Mouse (Mus musculus) G1E-ER4 (cell line): ENCODE measurements around the gene D6Wsu163e. TPM values are rescaled to one million over a fixed set of nuclear protein-coding genes. Genes with fewer than 3 reads are reported as not detected.

ENCODE experiments used
- GATA1 ChIP-seq: IDR thresholded peaks from one replicate; pipeline ENCODE4 v1.8.0; 2012; ENCODE audit warnings: low read length, inconsistent platforms
- polyA plus RNA-seq: library from polyadenylated mRNA; stranded (reverse); fragments of >175 nt; gene quantifications from 2 replicates; pipeline ENCODE4 v1.2.3, GENCODE M21; 2012

D6Wsu163e gene
- polyA plus RNA-seq, result 3.1 TPM in 2 replicates

DNA sequence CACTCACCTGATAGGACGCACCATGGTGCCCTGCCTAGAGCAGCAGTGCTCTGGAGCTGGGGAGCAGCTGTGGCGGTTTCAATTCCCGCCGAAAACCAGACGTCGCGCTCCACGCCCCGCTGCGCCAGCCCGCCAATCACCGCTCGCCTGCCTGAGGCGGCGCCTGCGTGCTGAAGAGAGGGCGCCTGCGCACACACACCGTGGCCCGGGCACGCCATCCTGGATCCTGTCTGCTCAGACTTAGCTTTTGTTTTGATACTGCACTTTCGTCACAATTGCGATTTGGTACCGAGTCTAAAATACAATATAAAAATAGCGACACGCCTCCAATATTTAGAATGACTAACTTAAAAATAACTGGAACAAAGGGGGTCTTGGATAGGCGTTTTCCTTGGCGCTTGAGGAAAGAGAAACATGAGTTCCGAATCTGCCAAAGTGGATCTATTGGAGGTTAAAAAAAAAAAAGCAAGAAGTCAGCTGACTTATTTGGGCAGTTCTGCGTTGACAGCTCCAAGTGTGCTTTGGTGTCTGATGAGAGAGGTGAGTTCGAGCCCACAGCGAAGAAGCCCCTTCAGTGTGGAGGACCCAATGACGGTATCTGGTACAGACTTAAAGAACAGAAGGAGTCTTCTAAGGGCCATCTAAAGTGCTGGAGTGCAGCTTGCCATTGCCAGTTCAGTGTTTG lies at the start of gene D6Wsu163e, which contains the start of gene Rad51ap1:
D6Wsu163e (plus strand) TSS at position 476 of the 685 bp plus-strand sequence.
Rad51ap1 (minus strand) TSS at position 101 of the 685 bp plus-strand sequence.
- TF ChIP-seq GATA1, result no peak

- no peak for TF ChIP-seq GATA1
Observed at GRCm38 (mm10) chr6:126907378-126907777, 32.4 kb upstream of the D6Wsu163e start.

GRCm38 (mm10) chr6:126907876-126908275 lies 31.9 kb upstream of the D6Wsu163e start:
- no peak for TF ChIP-seq GATA1

DNA sequence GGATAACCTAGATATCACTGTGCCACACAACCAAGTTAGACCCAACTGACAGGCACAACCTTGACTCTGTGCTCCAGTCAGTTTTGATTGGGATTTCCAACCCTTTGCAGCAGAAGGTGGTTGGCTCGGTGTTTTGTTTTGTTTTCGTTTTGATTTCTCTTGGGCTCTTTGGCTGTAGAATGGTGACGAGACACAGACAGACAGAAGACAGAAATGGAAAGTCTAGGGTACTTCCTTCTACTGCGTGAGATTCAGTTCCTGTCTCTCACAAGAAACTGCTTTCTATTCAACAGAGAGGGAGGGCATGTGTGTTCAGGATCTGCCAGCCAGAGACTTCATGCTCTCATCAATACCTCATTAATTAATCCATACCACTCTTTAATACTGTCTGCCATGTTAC lies 29.0 kb upstream of the D6Wsu163e start:
- TF ChIP-seq GATA1, result no peak

GRCm38 (mm10) chr6:126914928-126915327 lies 24.8 kb upstream of the D6Wsu163e start:
- no peak for TF ChIP-seq GATA1

- no peak for TF ChIP-seq GATA1
Observed at GRCm38 (mm10) chr6:126921111-126921881, 18.5 kb upstream of the D6Wsu163e start, which contains the start of gene Dyrk4. Gene Dyrk4 (minus strand): TSS chr6:126921839.

- TF ChIP-seq GATA1, result no peak
Observed at GRCm38 (mm10) chr6:126932896-126933295, 6.9 kb upstream of the D6Wsu163e start.

DNA sequence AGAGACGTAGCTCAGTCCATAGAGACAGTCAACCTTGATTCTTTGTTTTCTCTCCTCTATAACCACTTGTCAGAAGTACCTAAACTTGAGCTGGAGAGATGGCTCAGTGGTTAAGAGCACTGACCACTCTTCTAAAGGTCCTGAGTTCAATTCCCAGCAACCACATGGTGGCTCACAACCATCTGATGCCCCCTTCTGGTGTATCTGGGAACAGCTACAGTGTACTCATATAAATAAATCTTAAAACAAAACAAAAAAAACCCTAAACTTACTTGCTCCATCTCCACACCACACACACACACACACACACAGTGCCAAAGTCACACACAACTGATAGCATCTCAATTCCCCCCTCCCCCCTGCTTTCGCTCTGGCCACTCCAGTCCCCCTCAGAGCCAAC lies 1.7 kb upstream of the D6Wsu163e start:
- no peak for TF ChIP-seq GATA1

- no peak for TF ChIP-seq GATA1
Observed at GRCm38 (mm10) chr6:126938853-126939486, 792 bp upstream of the D6Wsu163e start.

GRCm38 (mm10) chr6:126940451-126940850 lies 689 bp downstream of the D6Wsu163e start:
- no peak for TF ChIP-seq GATA1

DNA sequence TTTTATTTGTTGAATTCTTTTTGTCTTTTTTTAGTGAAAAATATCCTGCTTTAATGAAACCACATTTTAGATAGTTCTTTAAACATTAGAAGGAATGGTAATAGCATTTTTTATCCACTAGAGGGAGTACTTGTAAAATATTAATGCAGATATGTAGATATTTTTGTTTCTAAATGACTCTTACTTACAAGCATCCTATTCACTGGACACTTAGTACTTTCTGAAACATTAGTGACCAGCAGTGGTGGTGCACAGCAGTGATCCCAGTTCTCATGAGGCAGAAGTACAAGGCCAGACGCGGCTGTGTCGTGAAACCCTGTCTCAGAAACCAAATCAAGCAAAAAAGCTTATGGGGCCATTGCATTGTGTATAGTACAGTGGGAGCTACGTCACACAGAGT lies 8.6 kb downstream of the D6Wsu163e start:
- TF ChIP-seq GATA1, result no peak

GRCm38 (mm10) chr6:126955734-126956133 lies 16.0 kb downstream of the D6Wsu163e start:
- TF ChIP-seq GATA1, result no peak

DNA sequence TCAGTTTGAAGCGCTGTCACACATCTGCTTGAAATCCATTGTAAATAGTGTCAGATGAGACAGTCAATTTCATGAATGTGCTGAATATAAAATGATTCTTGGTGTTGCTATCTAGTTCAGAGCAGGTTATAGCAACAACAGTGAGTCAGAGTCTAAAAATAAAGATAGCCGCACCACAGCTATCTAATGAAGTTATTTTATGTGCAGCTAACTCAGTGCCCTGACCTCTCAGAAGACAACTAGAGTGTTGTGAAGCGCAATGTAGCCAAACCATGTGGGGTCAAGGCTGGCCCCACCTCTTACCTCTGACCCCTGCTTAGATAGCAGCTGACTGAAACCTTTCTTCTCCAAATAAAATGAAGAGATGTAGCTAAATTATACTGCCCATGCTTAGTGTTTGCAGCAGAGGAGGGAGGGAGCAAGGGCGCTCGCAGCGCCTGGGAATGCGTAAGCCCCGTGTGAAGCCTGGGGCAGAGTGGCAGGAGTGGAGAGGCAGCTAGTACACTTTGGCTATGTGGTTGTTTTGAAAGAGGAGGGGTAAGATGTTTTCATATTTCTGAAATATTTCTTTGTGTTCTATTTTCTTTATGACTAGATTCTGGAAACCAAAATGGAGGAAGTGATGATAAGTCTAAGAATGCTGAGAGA lies 21.7 kb downstream of the D6Wsu163e start:
- no peak for TF ChIP-seq GATA1

DNA sequence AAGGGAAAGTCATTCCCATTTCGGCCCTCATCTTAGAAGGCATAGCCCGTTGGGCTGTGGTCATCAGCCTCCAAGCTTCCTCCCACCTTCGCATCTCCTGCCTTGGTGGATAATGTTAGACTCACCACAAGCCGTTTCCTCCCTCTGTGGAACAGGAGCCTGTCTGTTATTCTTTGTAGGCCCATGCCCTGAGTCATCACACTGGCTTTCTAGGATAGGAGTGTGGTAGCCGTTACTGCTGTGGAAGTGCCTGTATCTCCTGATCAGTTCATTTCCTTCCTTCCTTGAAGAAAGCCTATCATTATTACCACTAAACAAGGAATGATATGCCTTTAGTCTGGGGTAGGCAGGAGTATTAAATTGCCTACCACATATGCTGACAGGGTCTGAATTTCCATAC lies 22.9 kb downstream of the D6Wsu163e start:
- no peak for TF ChIP-seq GATA1

GRCm38 (mm10) chr6:126963426-126963825 lies 23.7 kb downstream of the D6Wsu163e start:
- no peak for TF ChIP-seq GATA1
